Mouse (Mus musculus): ENCODE results near the gene Gsk3a.

DNA sequence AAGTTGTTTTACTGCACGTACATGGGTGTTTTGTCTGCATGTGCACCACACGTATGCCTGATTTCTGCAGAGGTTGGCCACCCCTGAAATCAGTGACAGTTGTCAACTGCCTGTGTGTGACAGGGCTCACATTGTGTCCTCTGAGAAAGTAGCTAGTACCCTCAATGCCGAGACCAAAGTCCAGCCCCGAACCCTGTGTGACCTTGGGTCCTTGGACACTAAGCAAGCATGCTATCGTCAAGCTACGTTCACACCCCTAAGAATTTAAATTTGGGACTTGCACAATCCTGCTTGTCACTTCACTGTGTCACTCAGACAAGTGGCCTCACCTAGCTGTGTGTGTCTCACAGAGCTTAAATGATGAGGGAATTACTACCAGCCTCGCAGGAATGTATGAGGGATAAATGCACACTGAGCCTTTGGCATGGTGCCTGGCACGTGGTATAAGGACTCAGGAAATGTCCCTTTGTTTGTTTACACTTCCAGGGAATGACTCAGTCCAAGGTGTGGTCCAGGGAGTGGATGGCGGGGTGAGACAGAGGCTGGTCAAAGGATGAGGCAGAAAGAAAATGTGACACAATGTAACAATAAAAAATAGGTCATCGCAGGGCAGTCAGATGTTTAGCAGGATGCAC lies 40.1 kb downstream of the Gsk3a start:
- TF ChIP-seq CTCF (IDR thresholded peaks at IDR 0.05; ENCODE audit: borderline replicate concordance, insufficient read depth, low read depth, low read length) (no peak), POLR2A (IDR thresholded peaks at IDR 0.05; ENCODE audit: borderline replicate concordance, insufficient read depth, low read length) (no peak)
